Mouse (Mus musculus): ENCODE data around the gene Myh8.

- TF ChIP-seq ZC3H11A (IDR thresholded peaks at IDR 0.05; ENCODE audit: borderline replicate concordance, low read depth, low read length) (no peak), MAFK (IDR thresholded peaks at IDR 0.05; ENCODE audit: insufficient read depth, low read depth, low read length) (no peak), ZNF384 (IDR thresholded peaks at IDR 0.05; ENCODE audit: low read depth, low read length) (no peak), HCFC1 (IDR thresholded peaks at IDR 0.05; ENCODE audit: borderline replicate concordance, insufficient read depth, low read length) (no peak), CHD2 (IDR thresholded peaks at IDR 0.05; ENCODE audit: low read depth, low read length) (no peak)
Observed at GRCm38 (mm10) chr11:67236799-67237198, 40.1 kb upstream of the Myh8 start.

Data from ES-E14 (cell line).